Mouse (Mus musculus) hindbrain, postnatal 0 days (tissue): Measurements from ENCODE around the gene Vps35. TPM values are rescaled to one million over a fixed set of nuclear protein-coding genes. Genes with fewer than 3 reads are reported as not detected.

Source experiments
- ATAC-seq: fragments of 200-750 bp; cut with Nextera tagmentation; 2 replicates; pipeline ENCODE4 v1.8.0; 2017; ENCODE audit warnings: mild to moderate bottlenecking, moderate TSS enrichment, moderate library complexity
- DNase-seq: peaks from one replicate; pipeline ENCODE4 v3.0.0-alpha.2; 2015; ENCODE audit warnings: low spot score
- H3K27ac ChIP-seq: fragments of 300-500 bp; sonication (generic); 2 replicates; pipeline ENCODE4 v1.5.1; 2014; ENCODE audit warnings: mild to moderate bottlenecking
- H3K27me3 ChIP-seq: fragments of 300-500 bp; sonication (generic); 2 replicates; pipeline ENCODE4 v1.6.1; 2014; ENCODE audit warnings: low read length, mixed read lengths; ENCODE audit not compliant: insufficient read depth
- H3K36me3 ChIP-seq: fragments of 300-500 bp; sonication (generic); 2 replicates; pipeline ENCODE4 v1.6.1; 2014; ENCODE audit warnings: low read length, mixed read lengths; ENCODE audit not compliant: insufficient read depth
- H3K4me1 ChIP-seq: fragments of 300-500 bp; sonication (generic); 2 replicates; pipeline ENCODE4 v1.6.1; 2014; ENCODE audit warnings: antibody characterized with exemption, low read length, mixed read lengths; ENCODE audit not compliant: insufficient read depth
- H3K4me2 ChIP-seq: fragments of 300-500 bp; sonication (generic); 2 replicates; pipeline ENCODE4 v1.6.1; 2014; ENCODE audit warnings: low read depth, mild to moderate bottlenecking, low read length, moderate library complexity, mixed read lengths
- H3K4me3 ChIP-seq: fragments of 300-500 bp; sonication (generic); 2 replicates; pipeline ENCODE4 v1.5.1; 2014; ENCODE audit warnings: low read length
- H3K9ac ChIP-seq: fragments of 300-500 bp; sonication (generic); replicated peaks from 2 replicates; pipeline ENCODE4 v1.6.1; 2014; ENCODE audit warnings: mild to moderate bottlenecking, low read length, moderate library complexity, mixed read lengths
- H3K9me3 ChIP-seq: fragments of 300-500 bp; sonication (generic); 2 replicates; pipeline ENCODE4 v1.6.1; 2016; ENCODE audit warnings: low read length, mixed read lengths
- CTCF ChIP-seq: IDR thresholded peaks from 2 replicates; pipeline ENCODE4 v1.5.1; 2016; ENCODE audit warnings: antibody characterized with exemption, control low read depth, low read depth
- WGBS: fragments of 180-500 bp; shearing (Covaris S2); extraction: QIAGEN DNeasy Blood & Tissue Kit; methylation state at CpG from one replicate; pipeline ENCODE4 v1.1.7; 2014; 5-methylcytosine and 5-hydroxymethylcytosine counted together
- polyA plus RNA-seq: library from polyadenylated mRNA; unstranded; fragments of >200 nt; fragmentation: Nextera tagmentation; extraction: Ambion mirVana; gene quantifications from 2 replicates; pipeline ENCODE4 v1.2.1, GENCODE M21; 2015
- total RNA-seq: library from RNA; depleted of rRNA; stranded (reverse); fragments of >200 nt; gene quantifications from 2 replicates; pipeline ENCODE4 v1.2.3, GENCODE M21; 2014

Vps35 gene
- total and polyA plus RNA-seq, 2 experiments from 2014 or later = 114 to 151 TPM

DNA sequence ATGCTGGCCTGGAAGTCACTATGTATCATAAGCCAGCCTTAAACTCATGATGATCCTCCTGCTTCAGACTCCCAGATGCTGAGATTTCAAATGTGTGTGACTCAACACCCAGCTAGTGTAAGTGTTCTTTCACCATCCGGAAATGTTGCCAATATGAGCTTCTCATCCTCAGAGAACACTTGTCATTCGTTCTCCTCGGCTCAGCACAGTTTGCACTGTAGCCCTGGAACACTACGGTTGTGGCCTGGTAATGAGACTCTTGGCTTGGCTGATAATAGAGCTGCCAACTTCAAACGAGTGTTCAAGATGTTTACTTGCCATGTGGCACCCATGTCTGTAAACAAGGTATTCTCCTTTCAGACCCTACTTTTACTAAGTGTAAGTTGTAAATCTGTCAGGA lies 3.9 kb upstream of the Vps35 start:
- TF ChIP-seq CTCF = no peak
- peaks cover 7% of the 10 kb centered on the region for H3K4me1 ChIP-seq
- no peaks in the 10 kb centered on the region for H3K9me3 ChIP-seq
- DNase-seq = no peak
- no peak for ATAC-seq
- peaks cover 33% of the 10 kb centered on the region for H3K36me3 ChIP-seq
- no peak overlapping the region for H3K27ac ChIP-seq
- 84% methylated on average over 5 of the region's 5 CpGs for WGBS
- H3K27me3 ChIP-seq = no peaks in the 10 kb centered on the region
- H3K4me3 ChIP-seq = no peak overlapping the region
- no peak overlapping the region for H3K4me2 ChIP-seq
- H3K9ac ChIP-seq = no peak overlapping the region

DNA sequence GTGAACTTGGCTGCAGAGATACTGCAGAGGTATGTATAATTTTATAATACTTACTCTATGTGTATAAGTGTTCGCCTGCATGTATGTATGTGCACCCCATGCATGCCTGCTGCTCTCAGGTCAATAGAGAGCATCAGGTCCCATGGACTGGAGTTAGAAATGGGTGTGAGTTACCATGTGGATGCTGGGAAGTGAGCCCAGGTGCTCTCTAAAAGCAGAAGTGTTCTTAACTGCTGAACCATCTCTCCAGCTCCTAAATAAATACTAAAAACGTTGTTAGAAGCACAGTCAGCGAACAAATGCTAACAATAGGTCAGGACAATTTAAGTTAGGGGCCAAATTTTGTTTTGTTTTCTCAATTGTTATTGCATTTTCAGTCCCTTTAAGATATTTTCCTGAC lies 3.3 kb upstream of the Vps35 start:
- Histone ChIP-seq H3K27ac (no peak overlapping the region), H3K27me3 (no peaks in the 10 kb centered on the region), H3K4me3 (no peak overlapping the region), H3K4me2 (no peak overlapping the region), H3K9ac (no peak overlapping the region), H3K9me3 (no peaks in the 10 kb centered on the region), H3K36me3 (peaks cover 28% of the 10 kb centered on the region), H3K4me1 (peaks cover 9% of the 10 kb centered on the region)
- ATAC-seq (no peak), DNase-seq (no peak)
- WGBS = 93% methylated on average over 3 of the region's 3 CpGs
- TF ChIP-seq CTCF = no peak

DNA sequence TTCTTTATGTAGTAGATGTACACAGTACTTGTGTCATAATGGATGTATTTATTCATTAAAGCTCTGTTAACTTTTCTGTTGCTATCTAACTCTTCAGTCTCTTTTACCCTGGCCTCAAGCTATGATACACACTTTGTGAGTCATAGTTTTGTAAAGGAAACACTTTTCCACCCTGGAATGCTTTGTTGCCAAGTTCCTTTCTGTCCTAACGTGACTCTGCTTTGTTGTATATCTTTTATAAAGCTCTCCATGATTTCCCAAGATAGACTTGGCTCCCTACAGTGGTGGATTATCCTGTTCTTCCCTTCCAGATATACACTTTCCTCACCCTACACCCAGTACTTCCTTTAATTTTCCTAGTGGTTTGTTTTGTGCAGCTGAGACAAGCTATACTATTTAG lies 2.3 kb upstream of the Vps35 start:
- H3K27me3 ChIP-seq = no peaks in the 10 kb centered on the region
- H3K4me3 ChIP-seq = no peak overlapping the region
- DNase-seq (no peak), ATAC-seq (no peak)
- no peak for TF ChIP-seq CTCF
- H3K4me1 ChIP-seq = peaks cover 14% of the 10 kb centered on the region
- H3K27ac ChIP-seq = no peak overlapping the region
- 35% methylated on average over 1 of the region's 1 CpGs for WGBS
- H3K9me3 ChIP-seq = no peaks in the 10 kb centered on the region
- peaks cover 23% of the 10 kb centered on the region for H3K36me3 ChIP-seq
- no peak overlapping the region for H3K4me2 ChIP-seq
- no peak overlapping the region for H3K9ac ChIP-seq

DNA sequence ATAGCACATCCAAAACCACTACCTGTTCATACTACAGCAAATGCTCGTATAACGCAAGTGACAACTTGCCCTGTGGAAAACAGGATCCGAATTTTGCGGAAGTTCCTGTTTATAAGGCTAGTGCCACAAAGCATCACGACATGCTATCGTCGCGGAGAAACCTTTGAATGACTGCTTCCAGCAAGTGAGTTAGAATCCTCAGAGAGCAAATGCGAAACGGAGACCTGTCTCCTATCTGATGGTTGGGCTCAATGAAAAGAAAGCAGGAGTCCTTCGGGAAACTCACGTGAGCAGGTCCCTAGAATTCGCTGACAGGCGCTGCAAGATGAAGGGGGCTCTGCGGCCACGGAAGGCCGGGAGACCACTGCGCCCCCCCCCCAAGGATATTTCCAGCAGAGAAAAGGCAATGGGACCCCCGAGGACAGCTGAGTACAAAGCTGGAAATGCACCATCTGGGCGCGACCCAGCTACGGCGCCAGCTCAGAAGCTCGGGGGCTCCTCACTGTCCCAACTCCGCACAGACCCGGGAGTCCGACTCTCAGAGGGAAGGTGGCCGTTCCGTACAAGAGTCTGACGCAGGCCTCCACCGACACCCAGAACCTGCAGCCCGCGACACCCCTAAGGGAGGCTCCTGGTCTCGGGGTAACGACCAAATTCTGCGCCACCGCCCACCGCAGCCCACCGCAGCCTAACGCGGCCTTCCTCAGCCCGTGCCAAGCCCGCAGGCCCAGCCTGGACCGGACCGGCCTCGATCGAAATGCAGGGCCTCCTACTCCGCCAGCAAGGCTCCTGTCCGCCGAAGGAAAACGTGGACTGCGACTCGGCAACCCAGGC lies 785 bp downstream of the Vps35 start:
- under 1% methylated on average over 52 of the region's 53 CpGs for WGBS
- no peak for TF ChIP-seq CTCF
- peak overlapping the region; percentile 99 for H3K27ac ChIP-seq
- peak; percentile 71; the same call in 1 of the 2 replicates for ATAC-seq
- no peaks in the 10 kb centered on the region for H3K9me3 ChIP-seq
- peak; percentile 35 for DNase-seq
- H3K36me3 ChIP-seq = 0 out of 2 replicates have a peak, but pooled peaks cover 8% of the 10 kb centered on the region
- peak overlapping the region; percentile 88 for H3K9ac ChIP-seq
- peak overlapping the region; percentile 81 for H3K4me2 ChIP-seq
- H3K4me1 ChIP-seq = peaks cover 14% of the 10 kb centered on the region
- H3K27me3 ChIP-seq = no peaks in the 10 kb centered on the region
- peak overlapping the region; percentile 93 for H3K4me3 ChIP-seq

DNA sequence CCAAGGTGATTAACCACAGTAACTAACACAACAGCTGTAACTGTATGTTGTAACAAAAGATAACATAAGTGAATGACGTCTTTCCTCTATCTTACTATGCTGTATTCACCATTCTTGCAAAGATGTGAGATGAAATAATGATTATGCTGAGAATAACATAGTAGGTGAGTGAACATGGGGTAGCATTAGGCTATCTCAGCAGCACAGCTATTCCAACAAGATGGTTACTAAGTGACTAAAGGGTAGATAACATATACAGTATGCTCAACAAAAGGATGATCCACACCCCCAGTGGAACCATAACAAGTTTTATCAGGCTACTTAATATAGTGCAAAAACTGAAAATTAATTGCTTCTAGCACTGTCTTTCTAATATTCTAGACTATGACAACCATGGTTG lies 12.8 kb downstream of the Vps35 start:
- Histone ChIP-seq H3K9ac (no peak overlapping the region), H3K4me2 (no peak overlapping the region), H3K27me3 (no peaks in the 10 kb centered on the region), H3K4me3 (no peak overlapping the region), H3K9me3 (no peaks in the 10 kb centered on the region), H3K4me1 (no peaks in the 10 kb centered on the region), H3K36me3 (peaks cover 33% of the 10 kb centered on the region), H3K27ac (no peak overlapping the region)
- 92% methylated on average over 1 of the region's 1 CpGs for WGBS
- DNase-seq (no peak), ATAC-seq (no peak)
- TF ChIP-seq CTCF = no peak

DNA sequence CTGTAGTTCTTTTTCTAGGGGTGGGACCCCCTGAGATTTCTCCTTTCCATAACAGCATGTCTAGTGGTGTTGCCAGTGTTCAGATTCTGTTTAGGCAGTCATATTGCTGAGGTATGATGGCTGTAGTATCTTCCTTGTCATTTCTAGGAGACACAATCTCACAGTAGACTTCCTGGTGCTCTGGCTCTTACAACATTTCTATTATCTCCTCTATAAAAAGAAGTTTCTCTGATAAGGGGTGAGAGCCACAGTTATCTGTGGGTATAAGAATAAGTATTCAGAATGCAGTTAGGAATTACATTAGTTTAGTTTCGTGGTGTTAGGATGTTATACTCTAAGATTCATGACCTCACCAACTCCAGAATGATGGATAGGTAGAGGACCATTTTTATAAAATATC lies 72.3 kb downstream of the Vps35 start:
- Histone ChIP-seq H3K36me3 (no peaks in the 10 kb centered on the region), H3K4me2 (no peak overlapping the region), H3K4me1 (no peaks in the 10 kb centered on the region), H3K27me3 (no peaks in the 10 kb centered on the region), H3K9me3 (no peaks in the 10 kb centered on the region), H3K4me3 (no peak overlapping the region), H3K27ac (no peak overlapping the region), H3K9ac (no peak overlapping the region)
- no peak for ATAC-seq
- no peak for TF ChIP-seq CTCF
- no peak for DNase-seq
- 72% methylated on average over 1 of the region's 1 CpGs for WGBS

DNA sequence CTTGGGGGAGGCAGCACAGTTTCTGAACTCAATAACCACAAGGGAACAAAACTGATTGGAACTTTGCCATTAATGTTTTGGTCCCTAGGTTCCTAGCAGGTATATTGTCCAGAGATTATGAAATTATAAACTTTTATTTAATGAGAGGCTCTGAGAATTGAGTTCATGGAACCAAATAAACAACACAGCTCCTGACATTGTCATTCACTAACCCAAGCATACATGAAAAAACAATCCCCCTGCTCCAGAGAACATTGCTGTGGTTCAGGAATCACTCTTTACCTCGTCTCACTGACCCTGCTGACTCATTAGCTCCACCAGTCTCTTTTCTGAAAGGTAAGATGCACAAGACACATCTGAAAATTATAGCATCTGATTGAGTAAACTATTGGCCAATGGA lies 73.9 kb downstream of the Vps35 start, which contains the start of gene Olfr371:
TSS of gene Olfr371 (plus strand) at position 301 of the 400 bp plus-strand sequence.
- H3K27me3 ChIP-seq = no peaks in the 10 kb centered on the region
- no peaks in the 10 kb centered on the region for H3K36me3 ChIP-seq
- H3K4me2 ChIP-seq = no peak within 1 kb of the TSS
- DNase-seq (no peak), ATAC-seq (no peak)
- H3K4me3 ChIP-seq = no peak within 1 kb of the TSS
- no peaks in the 10 kb centered on the region for H3K9me3 ChIP-seq
- H3K9ac ChIP-seq = no peak within 1 kb of the TSS
- no peak within 1 kb of the TSS for H3K27ac ChIP-seq
- WGBS = 40% methylated on average over 1 of the region's 1 CpGs
- H3K4me1 ChIP-seq = no peaks in the 10 kb centered on the region
- TF ChIP-seq CTCF = no peak
